ENCODE assay signal across 7 mouse cellular contexts in genomic region chr8:70544200-70544687, GRCm38 (mm10). TPM values are rescaled to one million over a fixed set of nuclear protein-coding genes. Genes with fewer than 3 reads are reported as not detected.
DNase-seq lines count a peak whose midpoint lies in the region.

No protein-coding gene starts in this region.

- DNase-seq in ovary, postnatal 36 days (ENCODE audit: low spot score), result peak; percentile 45
- no peak for DNase-seq in ovary, postnatal 14 days (ENCODE audit: low spot score)
- DNase-seq in adrenal gland, adult 8-10 months, result peak; percentile 88
- DNase-seq in heart, postnatal 4 days, result peak; percentile 28
- DNase-seq in lung, postnatal 14 days, result peak; percentile 56
- no peak for DNase-seq in left cerebral cortex, postnatal 14 days (ENCODE audit: low spot score in 2 of 2)
- no peak for DNase-seq in cerebellum, postnatal 36 days

- intact Hi-C loops in left cerebral cortex, postnatal 14 days (cut with DNase I), result no loop called here

RNA-seq across cellular contexts. Expression of gene Ell, which starts 5.0 kb away (rescaled TPM):
- total RNA-seq in adrenal gland, adult 8-10 months (2022), result 10 to 100 TPM; 25.2 to 38.3 (median 30.3) TPM
- 10 to 100 TPM; 16.7 to 17.6 TPM for total RNA-seq in heart, postnatal 4 days (2021)
- 10 to 100 TPM; 13.8 to 17.4 TPM for total RNA-seq in left cerebral cortex, postnatal 14 days (2021)

RNA-seq across cellular contexts. Expression of gene Kxd1, which starts 16.5 kb away (rescaled TPM):
- 10 to 100 TPM; 77.1 to 86.6 (median 80.3) TPM for total RNA-seq in adrenal gland, adult 8-10 months (2022)
- total RNA-seq in heart, postnatal 4 days (2021), result 10 to 100 TPM; 67.5 to 76.9 TPM
- total RNA-seq in left cerebral cortex, postnatal 14 days (2021), result 10 to 100 TPM; 40.8 to 43.4 TPM

RNA-seq across cellular contexts. Expression of gene Fkbp8, which starts 16.7 kb away (rescaled TPM):
- 100 to 1,000 TPM; 352 to 405 (median 379) TPM for total RNA-seq in adrenal gland, adult 8-10 months (2022)
- total RNA-seq in heart, postnatal 4 days (2021), result 100 to 1,000 TPM; 204 to 207 TPM
- 100 to 1,000 TPM; 396 to 406 TPM for total RNA-seq in left cerebral cortex, postnatal 14 days (2021)

RNA-seq across cellular contexts. Expression of gene Uba52, which starts 33.6 kb away (rescaled TPM):
- total RNA-seq in adrenal gland, adult 8-10 months (2022), result 1,000 to 10,000 TPM; 1,217 to 1,378 (median 1,304) TPM
- total RNA-seq in heart, postnatal 4 days (2021), result 1,000 to 10,000 TPM; 1,698 to 1,707 TPM
- total RNA-seq in left cerebral cortex, postnatal 14 days (2021), result 1,000 to 10,000 TPM in 1 of 2 experiments, 100 to 1,000 TPM in 1; 967 to 1,028 TPM

RNA-seq across cellular contexts. Expression of gene Rex1bd, which starts 37.7 kb away (rescaled TPM):
- total RNA-seq in adrenal gland, adult 8-10 months (2022), result 100 to 1,000 TPM; 126 to 165 (median 148) TPM
- total RNA-seq in heart, postnatal 4 days (2021), result 100 to 1,000 TPM in 1 of 2 experiments, 10 to 100 TPM in 1; 96.9 to 109 TPM
- 10 to 100 TPM; 96.6 to 99.7 TPM for total RNA-seq in left cerebral cortex, postnatal 14 days (2021)

Comparison
In these comparisons a context has a peak if more than half of its experiments do, and no peak if none do; other contexts are left out.
1. DNase-seq: peak in ovary, postnatal 36 days (single experiment), adrenal gland, adult 8-10 months (single experiment), heart, postnatal 4 days (single experiment) and lung, postnatal 14 days (single experiment); none in ovary, postnatal 14 days (single experiment), left cerebral cortex, postnatal 14 days (0 of 2) and cerebellum, postnatal 36 days (0 of 2).